Mouse (Mus musculus) central nervous system, embryonic 18 days (tissue): ENCODE results near the gene Fam102b. TPM values are rescaled to one million over a fixed set of nuclear protein-coding genes. Genes with fewer than 3 reads are reported as not detected.

ENCODE experiments used
- polyA plus RNA-seq: library from polyadenylated mRNA; depleted of rRNA; stranded (reverse); fragments of >200 nt; gene quantifications from 2 replicates; pipeline ENCODE4 v1.2.3, GENCODE M21; 2012; rRNA removed

Fam102b gene
- 33.5 and 34.5 TPM in 2 replicates for polyA plus RNA-seq

DNA sequence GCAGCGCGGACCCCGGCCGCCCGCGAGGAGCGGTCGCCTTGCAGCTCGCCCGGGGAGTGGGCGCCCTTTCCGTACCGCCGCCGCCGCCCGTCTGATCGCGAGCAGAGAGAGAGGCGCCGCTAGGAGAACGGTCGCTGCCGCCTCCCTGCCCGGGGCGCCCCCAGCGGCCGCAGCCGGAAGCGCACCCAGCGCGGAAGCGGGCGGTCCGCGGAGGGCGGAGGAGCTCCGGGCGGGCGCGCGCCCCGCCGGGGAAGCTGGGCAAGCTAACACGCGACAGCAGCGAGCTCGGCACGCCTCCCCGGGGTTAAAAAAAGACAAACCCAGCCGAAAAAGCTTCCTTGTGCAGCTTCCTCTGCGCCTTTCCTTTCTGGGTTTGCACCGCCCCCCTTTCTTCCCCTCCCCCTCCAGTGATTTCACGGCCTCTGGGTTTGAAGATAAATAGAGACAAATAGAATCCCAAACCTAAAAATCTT is at the start of gene Fam102b:
Gene Fam102b, minus strand, starts transcription at position 93 of the 473 bp plus-strand sequence.

DNA sequence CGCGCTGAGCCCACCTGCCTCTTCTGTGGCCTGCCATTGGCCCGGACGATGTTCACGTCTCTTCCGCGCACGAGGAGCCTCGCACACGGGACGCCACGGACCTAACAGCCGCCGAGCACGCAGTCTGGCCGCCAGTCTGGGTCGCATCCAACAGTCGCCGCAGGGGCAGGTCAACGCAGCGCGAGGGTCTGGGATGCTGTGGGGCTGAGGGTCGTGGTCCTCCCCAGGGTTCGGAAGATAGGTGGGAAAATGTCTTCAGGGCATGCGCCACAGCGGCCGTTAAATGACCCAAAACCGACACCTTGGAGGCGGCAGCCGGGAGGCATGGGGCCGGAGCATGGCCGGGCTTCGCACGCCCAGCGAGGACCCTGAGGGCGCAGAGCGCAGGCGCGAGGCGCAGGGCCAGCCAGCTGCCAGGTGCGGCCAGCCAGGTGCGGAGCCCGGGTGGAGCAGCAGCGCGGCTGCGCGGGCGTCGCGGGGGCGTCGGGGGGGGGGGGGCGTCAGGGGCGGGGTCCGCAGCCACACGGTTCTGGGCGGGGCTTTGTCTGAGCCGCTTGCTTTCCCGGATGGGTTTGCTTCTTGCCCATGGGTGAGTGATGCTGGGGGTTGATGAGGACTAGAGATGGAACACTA is 87.3 kb downstream of the Fam102b start, which contains the start of gene Gm9857:
Gene Gm9857, minus strand, starts transcription at position 445 of the 633 bp plus-strand sequence.

GRCm38 (mm10) chr3:108939573-108939972 is 87.8 kb downstream of the Fam102b start, which contains the start of gene Henmt1:
Gene Henmt1, plus strand, starts transcription at chr3:108939873.

Other genes with a start within 250 kb of the Fam102b start
- gene Stxbp3, start 187.1 kb downstream of the Fam102b start, polyA plus RNA-seq, result 10.0 and 12.6 TPM in 2 replicates
- gene Fndc7, start 137.6 kb downstream of the Fam102b start, polyA plus RNA-seq, result 0.03 and 0.08 TPM in 2 replicates
- gene Prpf38b, start 115.9 kb downstream of the Fam102b start, polyA plus RNA-seq, result 67.6 and 69.8 TPM in 2 replicates
- 1.5 and 2.4 TPM in 2 replicates for gene Henmt1, start 87.7 kb downstream of the Fam102b start, polyA plus RNA-seq
- gene Gm9857, start 87.2 kb downstream of the Fam102b start, polyA plus RNA-seq, result 1.5 and 1.8 TPM in 2 replicates
- not detected in 2 replicates for gene Slc25a54, start 52.9 kb upstream of the Fam102b start, polyA plus RNA-seq
- 4.1 and 4.8 TPM in 2 replicates for gene Slc25a24, start 95.5 kb upstream of the Fam102b start, polyA plus RNA-seq